Mouse (Mus musculus) CH12.LX (cell line): ENCODE measurements around the gene 2310061I04Rik. TPM values are rescaled to one million over a fixed set of nuclear protein-coding genes. Genes with fewer than 3 reads are reported as not detected.

Source experiments
- DNase-seq: peaks from one replicate; pipeline ENCODE4 v3.0.0-alpha.2; 2013; ENCODE audit errors: extremely low read depth
- H3K27ac ChIP-seq: 2 replicates; pipeline ENCODE4 v1.5.1; 2012; ENCODE audit warnings: low read depth, mild to moderate bottlenecking, control low read depth, moderate library complexity; ENCODE audit not compliant: insufficient read depth
- H3K27me3 ChIP-seq: replicated peaks from 2 replicates; pipeline ENCODE3; 2012; ENCODE audit warnings: inconsistent platforms
- H3K36me3 ChIP-seq, 2 experiments: replicated peaks in 1 of 2; 2 replicates each; pipeline versions ENCODE3 to v1.6.1; 2012; ENCODE audit warnings: inconsistent platforms in 1 of 2, low read length in 1 of 2, mild to moderate bottlenecking in 1 of 2, mixed read lengths in 1 of 2, moderate library complexity in 1 of 2; ENCODE audit not compliant: control insufficient read depth in 1 of 2, insufficient read depth in 1 of 2
- H3K4me1 ChIP-seq, 2 experiments: 2 replicates each; pipeline ENCODE4 v1.6.1; 2012; ENCODE audit warnings: inconsistent platforms in 1 of 2, moderate library complexity in 1 of 2; ENCODE audit not compliant: insufficient read depth in 2 of 2, control insufficient read depth in 1 of 2
- H3K4me2 ChIP-seq: 2 replicates; pipeline ENCODE4 v1.6.1; 2012; ENCODE audit warnings: low read depth, mild to moderate bottlenecking, control low read depth; ENCODE audit not compliant: poor library complexity, insufficient read depth, severe bottlenecking
- H3K4me3 ChIP-seq, 3 experiments: fragments of 150-350 bp in 1 of 3; sonication (generic) in 1 of 3; replicated peaks in 1 of 3; 2 replicates each; pipeline versions ENCODE3 to v1.5.1; 2011 to 2012; ENCODE audit warnings: low read depth in 2 of 3, low read length in 2 of 3, mild to moderate bottlenecking in 2 of 3, moderate library complexity in 2 of 3, control low read depth in 1 of 3, improper control_type of control experiment in 1 of 3, inconsistent platforms in 1 of 3, mixed read lengths in 1 of 3; ENCODE audit not compliant: poor library complexity in 1 of 3
- H3K79me2 ChIP-seq: replicated peaks from 2 replicates; pipeline ENCODE4 v1.6.1; 2012; ENCODE audit warnings: mild to moderate bottlenecking, moderate library complexity; ENCODE audit not compliant: control insufficient read depth, poor library complexity, insufficient read depth, severe bottlenecking; ENCODE audit errors: extremely low read depth
- H3K9ac ChIP-seq: 2 replicates; pipeline ENCODE4 v1.6.1; 2012; ENCODE audit warnings: low read depth, mild to moderate bottlenecking, control low read depth, moderate library complexity; ENCODE audit not compliant: insufficient read depth
- H3K9me3 ChIP-seq: replicated peaks from 2 replicates; pipeline ENCODE3; 2012; ENCODE audit warnings: low read length, inconsistent platforms, mixed read lengths
- BHLHE40 ChIP-seq: IDR thresholded peaks from 2 replicates; pipeline ENCODE4 v1.6.1; 2011; ENCODE audit warnings: mild to moderate bottlenecking, low read depth, low read length, improper control_type of control experiment
- CTCF ChIP-seq, 2 experiments: IDR thresholded peaks in 1 of 2; conservative IDR thresholded peaks in 1 of 2; 2 replicates each; pipeline ENCODE4 v1.5.1; 2011 to 2012; ENCODE audit warnings: low read depth in 2 of 2, low read length in 2 of 2, improper control_type of control experiment in 1 of 2, inconsistent platforms in 1 of 2, mild to moderate bottlenecking in 1 of 2, moderate library complexity in 1 of 2
- ELF1 ChIP-seq: IDR thresholded peaks from 2 replicates; pipeline ENCODE4 v1.6.1; 2014; ENCODE audit warnings: low read depth, mild to moderate bottlenecking, inconsistent platforms, low read length, improper control_type of control experiment
- ETS1 ChIP-seq: conservative IDR thresholded peaks from 2 replicates; pipeline ENCODE4 v1.6.1; 2012; ENCODE audit warnings: low read depth, mild to moderate bottlenecking, inconsistent platforms, low read length, improper control_type of control experiment, moderate library complexity
- GABPA ChIP-seq: IDR thresholded peaks from 2 replicates; pipeline ENCODE4 v1.6.1; 2012; ENCODE audit warnings: low read depth, low read length, improper control_type of control experiment, inconsistent platforms; ENCODE audit not compliant: insufficient replicate concordance
- HCFC1 ChIP-seq: IDR thresholded peaks from 2 replicates; pipeline ENCODE4 v1.6.1; 2012; ENCODE audit warnings: low read depth, mild to moderate bottlenecking, inconsistent platforms, low read length, improper control_type of control experiment
- JUN ChIP-seq: IDR thresholded peaks from 2 replicates; pipeline ENCODE4 v1.6.1; 2011; ENCODE audit warnings: low read depth, mild to moderate bottlenecking, low read length, improper control_type of control experiment, moderate library complexity; ENCODE audit not compliant: insufficient read depth
- JUND ChIP-seq: conservative IDR thresholded peaks from 2 replicates; pipeline ENCODE4 v1.6.1; 2011; ENCODE audit warnings: low read depth, low read length, improper control_type of control experiment
- MAFK ChIP-seq: IDR thresholded peaks from 2 replicates; pipeline ENCODE4 v1.6.1; 2011; ENCODE audit warnings: low read length, improper control_type of control experiment; ENCODE audit not compliant: insufficient replicate concordance
- MAX ChIP-seq: IDR thresholded peaks from 2 replicates; pipeline ENCODE4 v1.6.1; 2011; ENCODE audit warnings: low read length, improper control_type of control experiment
- MAZ ChIP-seq: IDR thresholded peaks from 2 replicates; pipeline ENCODE4 v1.6.1; 2012; ENCODE audit warnings: low read depth, mild to moderate bottlenecking, inconsistent platforms, low read length, improper control_type of control experiment, moderate library complexity
- MXI1 ChIP-seq: IDR thresholded peaks from 2 replicates; pipeline ENCODE4 v1.6.1; 2011; ENCODE audit warnings: mild to moderate bottlenecking, low read depth, low read length, improper control_type of control experiment
- MYC ChIP-seq: IDR thresholded peaks from 2 replicates; pipeline ENCODE4 v1.6.1; 2011; ENCODE audit warnings: low read depth, mild to moderate bottlenecking, improper control_type of control experiment, low read length
- NRF1 ChIP-seq: IDR thresholded peaks from 2 replicates; pipeline ENCODE4 v1.6.1; 2014; ENCODE audit warnings: low read depth, mild to moderate bottlenecking, inconsistent platforms, low read length, improper control_type of control experiment, moderate library complexity
- POLR2A ChIP-seq: IDR thresholded peaks from 2 replicates; pipeline ENCODE4 v1.6.1; 2011; ENCODE audit warnings: low read depth, mild to moderate bottlenecking, improper control_type of control experiment, low read length
- RAD21 ChIP-seq: IDR thresholded peaks from 2 replicates; pipeline ENCODE4 v1.6.1; 2011; ENCODE audit warnings: low read depth, mild to moderate bottlenecking, low read length, improper control_type of control experiment, moderate library complexity
- RCOR1 ChIP-seq: conservative IDR thresholded peaks from 2 replicates; pipeline ENCODE4 v1.6.1; 2012; ENCODE audit warnings: low read depth, mild to moderate bottlenecking, inconsistent platforms, low read length, improper control_type of control experiment
- SMC3 ChIP-seq: IDR thresholded peaks from 2 replicates; pipeline ENCODE4 v1.6.1; 2011; ENCODE audit warnings: low read depth, low read length, improper control_type of control experiment
- USF1 ChIP-seq: IDR thresholded peaks from 2 replicates; pipeline ENCODE4 v1.6.1; 2014; ENCODE audit warnings: low read depth, mild to moderate bottlenecking, inconsistent platforms, low read length, improper control_type of control experiment
- ZNF384 ChIP-seq: IDR thresholded peaks from 2 replicates; pipeline ENCODE4 v1.6.1; 2012; ENCODE audit warnings: low read depth, low read length, improper control_type of control experiment, inconsistent platforms
- dilution Hi-C: fragments of 300-500 bp; cut with MboI; formaldehyde crosslinking; loops from 2 replicates; pipeline ENCODE4 v1.14.3; 2020; ENCODE audit warnings: low sequenced_read_pairs; ENCODE audit not compliant: extremely low pct_unique_long_range_greater_than_20kb, extremely low pct_ligation_motif_present
- in situ Hi-C: fragments of 300-500 bp; cut with MboI; formaldehyde crosslinking; loops from 3 replicates; pipeline ENCODE4 v1.14.3; 2019; ENCODE audit warnings: low sequenced_read_pairs, low pct_ligation_motif_present, low pct_unique_long_range_greater_than_20kb, mixed read lengths
- polyA plus RNA-seq: library from polyadenylated mRNA; unstranded; fragments of >175 nt; gene quantifications from 2 replicates; pipeline ENCODE4 v1.2.1, GENCODE M21; 2012; ENCODE audit warnings: low read depth; ENCODE audit not compliant: insufficient read length
- total RNA-seq, 2 experiments: library from RNA; depleted of rRNA; stranded (reverse); fragments of 300-350 nt in 1 of 2; fragments of >200 nt in 1 of 2; gene quantifications; 2 replicates each; pipeline ENCODE4 v1.2.3; 2012 to 2014

The 2310061I04Rik gene
- total and polyA plus RNA-seq, 3 experiments = 5.7 to 46.4 (median 8.7) TPM

GRCm38 (mm10) chr17:35907609-35908008 lies 10.4 kb upstream of the 2310061I04Rik start:
- in situ Hi-C loops = no loop called here
- H3K27ac ChIP-seq = no peak overlapping the region
- no peak overlapping the region for H3K4me2 ChIP-seq
- DNase-seq = no peak
- no peaks in the 10 kb centered on the region for H3K27me3 ChIP-seq
- H3K4me3 ChIP-seq = no peak overlapping the region
- dilution Hi-C loops = no loop called here
- H3K36me3 ChIP-seq = peaks cover 37 to 73% of the 10 kb centered on the region in 2 experiments
- peak; percentile 75 for TF ChIP-seq JUND
- peak; percentile 47 for TF ChIP-seq RAD21
- TF ChIP-seq JUN = peak; percentile 34; the same call in 1 of the 2 replicates
- TF ChIP-seq GABPA = no peak
- peak in 1 of 2 experiments; percentile 54; a peak in 2 of 4 replicates for TF ChIP-seq CTCF (conservative IDR thresholded peaks at IDR 0.05 in 1 of 2, IDR thresholded peaks at IDR 0.05 in 1 of 2; ENCODE audit: low read depth in 2 of 2, low read length in 2 of 2)
- no peak for TF ChIP-seq MAX
- peak; percentile 73 for TF ChIP-seq MYC
- TF ChIP-seq ZNF384 = peak; percentile 74
- peak; percentile 24; the same call in 1 of the 2 replicates for TF ChIP-seq SMC3
- H3K79me2 ChIP-seq = no peaks in the 10 kb centered on the region
- peaks cover 0 to 37% of the 10 kb centered on the region in 2 experiments; a peak in 3 of 4 replicates for H3K4me1 ChIP-seq
- H3K9ac ChIP-seq = no peak overlapping the region
- no peaks in the 10 kb centered on the region for H3K9me3 ChIP-seq

DNA sequence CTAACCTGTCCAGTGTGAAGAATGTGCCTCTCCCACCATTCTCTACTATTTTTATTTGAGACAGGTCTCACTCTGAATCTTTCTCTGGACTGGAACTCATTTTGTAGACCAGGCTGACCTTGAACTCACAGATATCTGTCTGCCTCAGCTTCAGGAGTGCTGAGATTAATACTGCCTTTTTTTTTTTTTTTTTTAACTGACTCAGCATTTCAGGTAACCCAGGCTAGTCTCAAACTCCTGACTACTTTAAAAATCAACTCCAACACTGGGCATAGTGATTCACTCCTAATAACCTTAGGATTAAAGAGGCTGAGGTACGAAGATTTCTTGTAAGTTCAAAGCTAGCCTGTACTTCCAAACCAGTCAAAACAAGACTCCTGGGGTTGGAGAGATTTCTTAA lies 8.4 kb upstream of the 2310061I04Rik start:
- no peaks in the 10 kb centered on the region for H3K27me3 ChIP-seq
- H3K27ac ChIP-seq = no peak overlapping the region
- H3K4me2 ChIP-seq = no peak overlapping the region
- dilution Hi-C loops = no loop called here
- no peaks in the 10 kb centered on the region for H3K79me2 ChIP-seq
- TF ChIP-seq MAFK (peak; percentile 81), POLR2A (no peak)
- no peaks in the 10 kb centered on the region for H3K9me3 ChIP-seq
- no peak for DNase-seq
- H3K9ac ChIP-seq = no peak overlapping the region
- H3K4me3 ChIP-seq = no peak overlapping the region
- H3K36me3 ChIP-seq = peaks cover 21 to 71% of the 10 kb centered on the region in 2 experiments
- H3K4me1 ChIP-seq = peaks cover 0 to 24% of the 10 kb centered on the region in 2 experiments; a peak in 3 of 4 replicates
- in situ Hi-C loops = no loop called here

DNA sequence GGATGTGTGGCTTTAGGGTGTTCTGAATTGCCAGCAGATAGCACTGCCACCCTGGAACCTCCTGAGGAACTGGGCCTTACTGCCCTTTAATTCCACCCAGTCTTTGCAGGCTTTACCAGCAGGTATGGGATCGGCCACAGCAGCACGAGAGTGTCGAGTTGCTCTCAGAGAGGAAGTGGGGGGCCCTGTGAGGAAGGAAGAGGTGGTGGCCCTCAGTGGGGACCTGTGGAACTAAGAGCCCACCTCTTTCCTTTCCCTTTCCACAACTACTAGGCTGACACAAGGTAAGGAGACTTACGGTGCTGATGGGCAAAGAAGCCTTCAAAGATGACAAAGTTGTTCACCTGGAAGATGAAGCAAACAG lies 6.7 kb upstream of the 2310061I04Rik start:
- H3K27me3 ChIP-seq = no peaks in the 10 kb centered on the region
- H3K36me3 ChIP-seq = peaks cover 25 to 83% of the 10 kb centered on the region in 2 experiments
- in situ Hi-C loops (no loop called here), dilution Hi-C loops (no loop called here)
- DNase-seq = no peak
- no peaks in the 10 kb centered on the region for H3K9me3 ChIP-seq
- H3K4me1 ChIP-seq = peaks cover 0 to 15% of the 10 kb centered on the region in 2 experiments; a peak in 3 of 4 replicates
- H3K27ac ChIP-seq = no peak overlapping the region
- TF ChIP-seq RCOR1 (no peak), MAX (no peak), POLR2A (no peak), USF1 (no peak), HCFC1 (no peak), ZNF384 (no peak), SMC3 (no peak), MXI1 (no peak), ETS1 (no peak), BHLHE40 (no peak), MAZ (no peak), ELF1 (no peak), NRF1 (no peak), RAD21 (no peak), CTCF (conservative IDR thresholded peaks at IDR 0.05 in 1 of 2, IDR thresholded peaks at IDR 0.05 in 1 of 2; ENCODE audit: low read depth in 2 of 2, low read length in 2 of 2) (no peak), GABPA (no peak)
- no peak overlapping the region for H3K4me3 ChIP-seq
- no peak overlapping the region for H3K9ac ChIP-seq
- H3K4me2 ChIP-seq = no peak overlapping the region
- no peaks in the 10 kb centered on the region for H3K79me2 ChIP-seq
